Mouse (Mus musculus) natural killer cell, adult 2 months (primary cell): ENCODE results near the gene Cnot2.

Experiments
- DNase-seq, 2 experiments: peaks; one replicate each; pipeline ENCODE4 v3.0.0; 2022; ENCODE audit warnings: low spot score in 2 of 2

The Cnot2 gene

DNA sequence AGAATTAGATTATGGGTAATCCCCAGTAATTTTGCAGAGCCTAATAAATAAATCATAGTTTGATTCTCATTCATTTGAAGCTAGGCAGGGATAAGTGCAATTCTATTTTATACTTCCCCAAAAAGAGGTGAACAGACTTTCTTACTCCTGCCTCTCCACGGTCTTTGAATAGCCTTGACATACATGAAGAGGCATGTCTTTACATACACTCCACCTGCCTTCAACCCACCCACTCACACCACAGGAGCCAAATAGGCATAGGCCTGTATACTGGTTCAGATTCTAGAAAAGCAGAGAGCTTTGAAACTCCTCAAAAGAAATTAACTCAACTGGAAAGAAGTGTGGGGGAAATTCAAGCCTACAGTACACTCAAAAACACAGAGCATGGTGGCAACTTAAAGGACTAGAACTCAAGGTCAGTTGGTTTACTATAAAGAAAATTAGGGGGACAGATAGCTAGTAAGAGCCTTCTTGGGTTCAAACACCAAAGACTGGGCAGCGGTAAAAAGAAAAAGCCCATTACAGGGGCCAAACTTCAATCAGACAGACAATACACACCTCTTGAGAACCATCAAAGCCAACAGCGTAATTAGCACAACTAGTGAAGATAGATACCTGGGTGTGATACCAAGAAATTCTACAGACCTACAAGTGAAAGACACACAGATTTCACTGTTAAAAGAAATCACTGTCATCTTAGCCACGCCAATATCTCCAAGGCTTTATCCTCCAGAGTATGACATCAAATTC, 18.4 kb downstream of the Cnot2 start:
- no peak for DNase-seq

DNA sequence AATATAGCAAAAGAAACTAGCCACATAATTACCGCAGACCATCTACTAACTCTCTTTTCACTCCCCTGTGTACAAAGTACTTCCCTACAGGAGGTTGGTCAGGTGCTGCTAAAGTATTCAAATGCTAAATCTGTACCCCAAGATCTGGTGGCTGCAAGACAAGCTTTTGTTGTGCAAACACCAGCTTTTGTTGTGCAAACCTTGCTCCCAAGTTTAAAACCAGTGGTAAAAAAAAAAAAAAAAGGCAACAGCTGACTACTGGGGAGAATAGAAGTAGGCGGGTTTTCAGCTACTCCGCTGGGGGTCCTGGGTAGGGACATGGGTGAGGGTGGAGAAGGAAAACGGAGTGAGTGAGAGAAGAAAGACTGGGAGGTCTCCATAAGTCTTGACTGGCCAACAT, 19.1 kb downstream of the Cnot2 start:
- DNase-seq, result no peak

DNA sequence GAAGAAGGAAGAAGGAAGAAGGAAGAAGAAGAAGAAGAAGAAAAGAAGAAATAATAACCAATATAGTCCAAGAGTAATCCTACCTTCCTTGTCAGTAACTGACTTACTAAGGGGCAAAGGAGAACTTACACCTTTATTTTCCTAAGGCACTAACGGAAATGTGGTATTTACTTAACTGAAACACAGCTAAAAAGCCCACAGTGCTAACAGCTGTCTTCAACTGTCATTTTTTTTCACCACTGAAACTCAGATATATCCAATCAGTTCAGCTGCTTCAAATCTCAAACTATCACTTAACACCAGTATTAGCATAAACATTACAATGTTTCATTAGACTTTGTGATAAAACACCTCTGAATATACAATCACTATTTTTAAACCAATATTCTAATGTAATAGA, 22.1 kb downstream of the Cnot2 start:
- DNase-seq, result no peak

DNA sequence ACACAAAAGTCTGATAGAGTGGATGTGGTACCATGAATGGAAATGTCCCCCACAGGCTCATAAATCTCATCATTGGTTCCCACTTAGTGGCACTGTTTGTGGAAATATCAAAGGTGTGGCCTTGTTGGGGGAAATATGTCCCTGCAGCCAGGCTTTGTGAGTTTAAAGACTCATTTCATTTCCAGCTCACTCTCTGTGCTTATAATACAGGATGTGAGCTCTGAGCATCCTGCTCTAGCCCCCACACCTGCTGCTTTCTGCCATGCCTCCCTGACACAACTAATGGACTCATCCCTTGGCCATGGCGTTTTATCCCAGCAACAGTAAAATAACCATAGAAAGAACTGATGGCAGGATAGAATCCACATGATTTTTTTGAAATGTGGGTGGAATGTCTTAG, 24.1 kb downstream of the Cnot2 start:
- no peak for DNase-seq

DNA sequence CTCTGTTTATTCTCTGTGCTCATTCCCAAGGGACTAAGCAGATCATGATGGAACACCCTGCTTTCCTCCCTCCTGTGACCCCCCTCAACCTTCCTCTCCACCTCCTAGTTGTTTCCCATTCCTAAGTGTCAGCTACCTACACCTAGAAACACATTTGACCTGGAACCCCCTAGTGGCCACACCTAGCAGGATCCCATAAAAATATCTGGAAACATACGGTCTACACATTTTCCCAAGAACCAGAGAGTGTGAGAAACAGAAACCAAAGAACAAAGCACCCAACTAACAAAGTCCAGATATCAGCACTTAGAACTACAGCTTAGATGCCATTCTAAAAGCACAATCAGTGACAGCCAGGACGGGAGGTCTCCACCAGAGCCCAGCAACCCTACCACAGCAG, 26.9 kb downstream of the Cnot2 start:
- DNase-seq, result no peak

DNA sequence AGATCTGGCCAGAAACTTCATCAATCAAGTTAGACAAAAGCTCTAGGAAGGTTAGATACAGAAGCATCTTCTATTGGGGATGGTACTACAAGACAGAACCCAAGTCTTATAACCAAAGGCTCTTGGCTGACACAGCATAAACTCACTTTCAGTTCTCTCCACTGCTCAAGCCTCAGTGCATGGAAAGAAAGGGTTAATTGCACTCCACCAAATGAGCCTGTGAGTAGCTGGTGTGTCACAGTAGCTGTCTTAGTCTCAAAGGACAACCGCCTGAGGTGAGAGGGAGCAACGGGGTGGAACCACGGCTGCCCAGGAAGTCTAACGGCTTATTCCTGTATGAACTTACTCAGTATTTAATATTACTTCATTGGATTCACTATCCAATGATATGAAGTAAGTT, 33.4 kb downstream of the Cnot2 start:
- DNase-seq, result peak in 1 of 2 experiments; percentile 16

DNA sequence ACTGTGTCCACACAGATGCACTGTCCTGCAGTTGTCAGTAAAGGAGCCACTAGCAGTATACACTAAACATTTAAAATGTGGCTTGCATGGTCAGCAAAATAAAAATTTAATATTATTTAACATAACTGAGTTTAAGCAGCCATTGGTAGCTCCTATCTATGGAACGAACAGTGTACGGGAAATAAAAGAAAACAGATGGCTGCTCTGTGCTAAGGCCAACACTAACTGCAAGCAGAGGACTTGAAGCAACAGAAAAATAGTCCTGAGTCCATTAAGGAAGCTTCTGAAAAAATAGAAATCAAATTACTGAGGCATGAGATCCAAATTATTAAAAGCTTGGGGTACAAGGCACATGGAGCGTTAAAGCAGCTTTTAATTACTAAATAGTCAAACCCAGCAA, 35.1 kb downstream of the Cnot2 start:
- no peak for DNase-seq

DNA sequence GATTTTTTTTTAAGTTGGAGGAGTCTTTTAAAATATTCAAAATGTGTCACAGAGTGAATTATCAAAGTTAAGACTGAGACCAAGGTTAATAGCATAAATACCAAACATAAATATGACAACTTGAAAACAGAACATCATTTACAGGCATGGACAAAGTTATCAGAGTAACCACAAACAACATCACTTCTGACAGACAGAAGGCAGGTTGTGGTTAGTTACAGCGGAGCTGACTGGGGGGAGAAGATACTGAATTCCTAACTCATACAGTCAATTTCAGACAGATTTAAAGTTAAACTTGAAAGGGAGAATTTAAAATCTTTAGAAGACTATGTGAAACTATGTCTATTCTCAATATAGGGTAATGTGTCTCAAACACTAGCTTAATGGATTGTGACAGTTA, 38.2 kb downstream of the Cnot2 start:
- no peak for DNase-seq

DNA sequence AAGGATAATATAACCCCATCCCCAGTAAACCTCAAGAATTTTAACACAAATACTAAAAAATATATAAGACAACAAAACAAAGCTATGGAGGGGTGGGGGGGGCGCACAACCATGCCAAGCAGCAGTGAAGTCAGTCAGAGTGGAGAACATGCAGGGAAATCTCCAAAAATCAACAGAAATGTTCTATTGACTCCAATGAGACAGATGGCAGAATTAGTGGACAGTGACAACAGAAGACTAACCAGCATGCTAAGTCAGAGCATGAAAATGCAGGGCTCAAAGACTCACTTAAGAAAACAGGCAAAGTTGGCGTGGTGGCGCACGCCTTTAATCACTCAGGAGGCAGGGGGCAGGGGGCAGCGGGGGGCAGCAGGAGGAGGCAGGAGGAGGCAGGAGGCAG, 40.6 kb downstream of the Cnot2 start:
- DNase-seq, result no peak

DNA sequence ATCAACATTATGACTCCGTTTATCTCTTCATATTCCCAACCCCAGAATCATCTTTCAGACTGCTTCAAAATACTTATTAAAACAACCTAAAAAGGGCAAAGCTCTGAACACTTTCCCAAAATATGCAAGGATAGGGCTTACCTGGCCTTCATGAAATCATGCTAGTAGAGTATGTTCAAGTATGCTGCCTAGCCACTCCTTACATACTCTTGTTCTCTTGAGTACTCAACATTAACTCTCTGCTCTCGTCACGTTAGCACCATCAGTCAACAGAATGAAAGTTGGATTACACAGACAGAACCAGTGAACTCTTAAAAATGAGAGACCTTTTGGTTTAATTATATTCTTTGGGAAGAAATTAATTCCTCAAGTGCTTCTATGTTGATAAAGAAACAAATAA, 43.8 kb downstream of the Cnot2 start:
- DNase-seq, result no peak

DNA sequence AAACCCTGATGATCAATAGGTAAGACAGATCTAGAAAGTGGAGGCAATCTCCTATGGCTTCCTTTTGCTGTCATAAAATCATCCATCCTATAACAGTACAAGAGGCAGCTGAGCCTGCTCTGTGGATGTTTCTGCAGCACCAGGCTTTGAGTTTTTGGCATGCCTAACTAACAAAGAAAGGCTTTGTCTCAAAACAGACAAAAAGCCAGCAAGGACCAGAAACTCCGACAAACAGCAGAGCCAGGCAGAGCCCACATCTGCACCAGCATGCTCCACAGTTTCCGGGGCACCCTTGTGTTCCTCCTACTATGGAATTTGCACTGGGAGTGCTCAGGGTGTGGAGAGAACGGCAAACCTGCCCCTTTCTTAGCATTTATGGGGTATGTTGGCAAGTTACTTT, 47.0 kb downstream of the Cnot2 start:
- no peak for DNase-seq

DNA sequence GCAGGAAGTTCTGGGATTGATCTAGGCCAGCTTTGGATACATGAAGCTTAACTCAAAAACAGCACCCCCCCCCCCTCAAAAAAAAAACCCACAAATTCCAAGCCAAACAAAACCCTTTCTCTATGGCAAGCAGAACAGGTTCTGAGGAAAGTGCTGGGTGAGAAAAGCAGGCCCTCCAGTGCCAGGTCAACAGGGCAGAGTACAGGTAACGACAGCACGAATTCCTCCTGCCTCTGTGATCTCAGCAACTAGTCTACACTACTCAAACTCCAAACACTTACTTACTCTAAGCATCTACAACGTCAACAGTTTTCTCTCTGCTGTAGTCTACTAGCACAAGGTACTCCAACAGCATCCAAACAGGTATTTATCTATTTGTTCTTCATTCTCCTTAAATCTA, 48.8 kb downstream of the Cnot2 start:
- no peak for DNase-seq

DNA sequence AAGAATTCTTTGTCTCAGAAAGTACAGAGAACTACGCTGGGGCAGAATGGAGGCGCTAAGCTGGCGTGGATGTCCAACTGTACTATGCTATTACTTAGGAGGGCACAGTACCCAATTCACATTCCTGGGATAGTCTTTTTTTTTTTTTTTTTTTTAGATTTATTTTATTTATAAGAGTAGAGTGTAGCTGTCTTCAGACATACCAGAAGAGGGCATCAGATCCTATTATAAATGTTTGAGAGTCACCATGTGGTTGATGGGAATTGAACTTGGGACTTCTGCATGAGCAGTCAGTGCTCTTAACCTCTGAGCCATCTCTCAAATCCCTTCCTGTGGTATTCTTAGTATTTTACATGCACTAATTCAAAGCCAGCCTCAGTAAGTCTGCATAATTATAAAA, 50.2 kb downstream of the Cnot2 start:
- DNase-seq, result no peak

DNA sequence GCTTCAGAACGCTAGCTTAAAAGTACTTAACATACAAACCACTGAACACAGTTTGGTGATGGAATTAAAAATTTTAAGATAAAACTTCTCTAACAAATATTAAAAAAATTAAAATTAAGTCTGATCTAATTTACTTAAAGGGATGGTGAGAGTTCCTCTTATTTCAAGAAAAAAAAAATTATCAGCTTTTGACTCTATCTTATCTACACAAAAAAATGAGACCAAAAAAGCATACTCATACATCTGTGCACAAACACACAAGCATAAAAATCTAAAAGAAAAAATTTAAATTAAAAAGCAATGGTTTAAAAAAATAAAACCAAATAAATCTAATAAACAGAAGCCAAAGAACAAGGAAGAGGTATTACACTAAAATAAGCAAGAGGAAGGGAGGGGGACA, 61.7 kb downstream of the Cnot2 start:
- DNase-seq, result no peak

DNA sequence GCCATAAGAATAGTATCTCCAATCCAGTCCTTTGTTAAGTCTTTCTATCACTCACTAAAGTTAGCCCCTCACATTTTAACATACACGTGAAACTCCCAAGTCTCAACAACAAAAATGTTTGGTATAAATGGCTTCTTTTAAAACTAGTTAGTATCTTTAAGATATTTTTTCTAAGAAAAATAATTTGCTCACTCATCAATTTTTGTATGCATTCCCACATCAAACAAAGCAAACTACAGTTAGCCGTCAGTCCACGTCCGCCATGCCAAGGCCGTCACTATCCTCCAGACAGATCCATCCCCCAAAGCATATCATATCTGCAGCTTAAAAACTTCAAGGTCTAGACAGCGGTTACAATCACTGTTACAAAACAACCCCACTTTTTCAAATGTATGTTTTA, 65.7 kb downstream of the Cnot2 start:
- DNase-seq, result no peak

DNA sequence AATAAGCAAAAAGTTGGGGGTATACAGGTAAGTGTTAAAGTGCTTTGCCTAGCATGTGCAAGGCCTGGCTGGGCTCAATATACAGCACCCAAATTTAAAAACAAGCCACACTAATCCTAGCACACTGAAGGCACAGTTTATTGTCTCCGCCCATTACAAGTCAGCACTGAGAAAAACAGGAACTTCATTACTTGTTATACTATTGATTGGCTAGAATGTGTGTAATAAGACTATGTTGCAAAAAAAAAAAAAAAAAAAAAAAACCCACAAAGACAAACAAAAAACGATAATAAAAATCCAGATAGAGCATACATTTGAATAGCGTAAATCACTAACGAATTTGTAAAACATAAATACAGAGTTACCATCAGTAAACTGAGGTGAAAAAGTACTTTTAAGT, 66.2 kb downstream of the Cnot2 start:
- no peak for DNase-seq

DNA sequence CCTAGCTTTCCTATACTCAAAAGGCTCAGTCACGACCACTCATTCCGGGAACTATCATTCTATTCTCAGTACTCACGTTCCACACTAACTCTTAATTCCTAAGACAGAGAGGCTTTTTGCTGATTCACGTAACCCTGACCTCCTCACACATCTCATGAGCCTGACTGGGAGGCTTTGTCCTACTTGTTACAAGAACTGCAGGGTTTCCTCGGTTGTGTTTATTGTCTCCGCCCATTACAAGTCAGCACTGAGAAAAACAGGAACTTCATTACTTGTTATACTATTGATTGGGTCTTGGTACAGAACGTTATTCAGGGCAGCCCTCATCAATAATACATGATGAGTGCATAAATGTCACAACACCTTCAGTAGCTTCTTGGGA, 68.1 kb downstream of the Cnot2 start:
- no peak for DNase-seq

DNA sequence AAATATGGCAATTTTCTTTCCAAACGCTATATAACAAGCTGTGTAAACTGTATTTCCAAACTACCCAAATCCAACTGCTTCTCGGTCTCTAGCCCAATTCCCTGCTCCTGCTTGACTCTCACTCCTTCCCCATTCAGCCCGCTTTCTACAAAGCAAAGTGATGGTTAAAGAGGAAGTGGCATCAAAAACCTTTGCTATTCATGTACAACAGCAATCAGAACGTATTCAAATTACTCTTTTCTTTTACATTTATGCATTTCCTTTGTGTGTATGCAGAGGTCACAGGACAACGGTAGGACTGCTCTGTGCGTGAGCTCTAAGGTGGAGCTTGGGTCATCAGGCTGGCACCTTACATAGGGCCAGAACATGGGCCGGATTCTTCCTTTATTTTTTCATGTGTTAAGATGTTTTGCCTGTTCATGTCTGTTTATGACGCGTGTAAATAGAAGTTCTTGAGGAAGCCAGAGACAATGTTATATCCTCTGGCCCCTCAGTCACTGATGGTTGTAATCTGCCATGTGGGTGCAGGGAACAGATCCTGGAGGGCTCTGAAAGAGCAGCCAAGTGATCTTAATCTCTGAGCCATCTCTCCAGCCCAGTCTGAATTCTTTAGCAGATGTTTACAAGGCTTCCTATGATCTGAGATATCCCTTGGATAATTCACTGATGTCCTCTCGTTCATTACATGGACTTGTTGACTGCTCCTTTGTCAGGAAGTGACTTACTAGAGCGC, 68.6 kb downstream of the Cnot2 start:
- DNase-seq, result no peak

DNA sequence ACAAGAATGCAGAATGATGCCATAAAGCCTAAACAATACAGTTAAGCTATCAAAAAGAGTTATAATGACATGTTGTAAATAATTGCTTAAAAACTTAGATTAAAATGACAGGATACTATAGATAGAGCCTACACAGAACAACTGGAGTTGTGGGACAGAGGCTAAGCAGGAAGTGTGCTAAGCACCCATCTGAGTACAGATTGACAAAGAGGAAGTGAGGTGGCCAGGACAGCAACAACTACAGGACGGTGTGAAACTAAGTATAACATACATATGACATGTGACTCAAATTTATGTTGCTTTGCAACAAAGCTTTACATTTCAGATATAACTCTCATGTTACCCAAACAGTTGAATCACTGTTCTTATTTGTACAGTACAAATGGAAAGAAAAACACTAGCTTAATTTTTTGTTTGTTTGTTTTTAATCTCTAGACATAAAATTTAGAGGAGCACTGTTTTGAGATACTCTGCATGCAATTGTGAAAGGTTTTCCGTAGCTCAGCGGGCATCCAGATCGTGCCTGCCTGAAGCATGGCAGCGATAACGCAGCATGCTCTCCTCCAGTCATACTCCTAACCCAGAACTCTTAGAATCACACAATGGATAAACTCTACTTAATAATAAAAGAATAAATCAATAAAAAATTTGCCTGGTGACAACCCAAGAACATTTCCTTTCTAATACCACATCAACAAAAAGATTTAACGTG, 75.9 kb downstream of the Cnot2 start:
- DNase-seq, result no peak

DNA sequence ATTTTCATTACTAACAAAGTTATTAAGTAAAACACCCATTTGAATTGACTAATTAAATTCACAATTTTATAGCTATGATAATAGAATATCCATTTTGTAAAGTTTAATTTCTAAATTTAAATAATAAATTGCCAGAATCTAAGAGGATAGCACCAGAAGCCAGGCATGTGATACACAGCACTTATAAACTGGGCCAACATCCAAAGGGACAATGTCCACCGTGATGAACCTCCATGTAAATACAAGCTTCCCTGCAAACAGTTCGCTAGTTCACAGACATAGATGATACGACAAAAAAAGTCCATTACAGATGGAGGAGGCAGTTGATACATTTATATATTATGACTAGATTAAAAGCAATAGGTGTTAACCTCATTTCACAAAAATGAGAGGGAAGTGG, 88.5 kb downstream of the Cnot2 start:
- no peak for DNase-seq

DNA sequence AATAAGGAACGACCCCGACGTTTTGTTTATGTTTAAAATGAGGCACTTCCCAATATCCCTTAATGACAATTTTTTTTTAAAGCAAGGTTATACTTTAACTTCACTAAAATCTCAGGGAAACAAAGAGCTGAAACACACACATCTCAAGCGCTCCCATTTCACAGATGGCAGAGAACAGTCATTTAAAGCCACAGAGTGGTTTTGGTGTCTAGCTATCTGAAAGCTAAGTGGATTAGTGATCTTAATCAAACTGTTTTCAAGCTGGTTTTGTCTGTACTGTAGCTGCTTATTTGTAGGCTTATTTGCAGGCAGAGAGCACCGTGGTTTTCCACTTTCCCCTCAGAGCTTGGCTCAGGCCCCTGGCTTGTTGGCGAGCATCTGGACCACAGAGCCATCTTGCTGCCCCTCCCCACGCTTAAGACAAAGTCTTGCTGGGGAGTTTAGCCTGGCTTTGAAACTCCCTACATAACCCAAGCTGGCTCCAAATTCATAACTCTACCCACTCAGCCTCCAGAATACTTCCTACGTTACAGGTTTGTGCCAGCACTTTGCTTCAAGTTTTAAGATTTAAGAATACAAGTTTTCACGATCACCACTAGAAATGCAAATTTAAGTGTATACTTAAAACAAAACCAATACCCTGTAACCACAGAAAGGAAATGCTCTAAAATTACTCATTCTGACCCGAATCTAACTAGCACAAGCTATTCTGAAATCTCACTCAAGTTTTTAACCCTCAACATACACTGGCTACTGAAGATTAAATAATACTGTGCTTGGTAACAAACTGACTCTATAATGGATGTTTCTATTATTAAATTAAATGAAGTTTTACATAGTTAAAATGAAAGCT, 94.2 kb downstream of the Cnot2 start:
- DNase-seq, result no peak

DNA sequence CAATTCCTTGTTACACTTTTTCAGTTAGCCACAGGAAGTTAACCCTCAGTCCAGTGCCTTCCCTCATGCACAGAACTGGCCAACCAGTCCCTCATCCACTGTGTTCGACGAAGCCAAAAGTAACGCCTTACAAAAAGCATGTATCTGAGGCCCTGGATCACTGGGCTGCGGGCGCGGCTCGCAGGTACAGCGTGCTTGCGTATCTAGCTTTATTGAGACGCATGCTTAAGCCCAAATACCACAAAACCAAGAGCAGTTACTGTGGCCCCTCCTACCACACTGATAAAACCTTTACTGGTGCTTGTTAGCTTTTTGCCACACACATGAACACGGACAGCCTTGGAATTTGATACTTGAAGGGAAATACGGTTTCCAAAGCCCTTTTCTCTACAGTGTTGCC, 99.4 kb downstream of the Cnot2 start:
- DNase-seq, result no peak
